Mouse (Mus musculus) forebrain, embryonic 14.5 days (tissue): ENCODE results near the gene Eno1. TPM values are rescaled to one million over a fixed set of nuclear protein-coding genes. Genes with fewer than 3 reads are reported as not detected.
A peak's percentile ranks its signal among the peaks of the same experiment; 100 is the strongest.

ENCODE experiments used
- ATAC-seq: fragments of 200-750 bp; cut with Nextera tagmentation; 2 replicates; pipeline ENCODE4 v1.8.0; 2017; ENCODE audit warnings: mild to moderate bottlenecking, moderate library complexity
- DNase-seq: peaks from one replicate; pipeline ENCODE4 v3.0.0-alpha.2; 2015; ENCODE audit warnings: low spot score
- H3K27ac ChIP-seq: fragments of 300-500 bp; sonication (generic); 2 replicates; pipeline ENCODE4 v1.5.1; 2014; ENCODE audit warnings: low read depth, mild to moderate bottlenecking, control low read depth, low read length, moderate library complexity
- H3K27me3 ChIP-seq: fragments of 300-500 bp; sonication (generic); replicated peaks from 2 replicates; pipeline ENCODE4 v1.6.1; 2014; ENCODE audit warnings: low read length, control low read depth, mixed read lengths; ENCODE audit not compliant: control insufficient read depth, insufficient read depth
- H3K36me3 ChIP-seq: fragments of 300-500 bp; sonication (generic); 2 replicates; pipeline ENCODE4 v1.6.1; 2014; ENCODE audit warnings: low read length, control low read depth; ENCODE audit not compliant: control insufficient read depth, insufficient read depth
- H3K4me1 ChIP-seq: fragments of 300-500 bp; sonication (generic); 2 replicates; pipeline ENCODE4 v1.6.1; 2014; ENCODE audit warnings: antibody characterized with exemption, low read length, control low read depth; ENCODE audit not compliant: control insufficient read depth, insufficient read depth
- H3K4me2 ChIP-seq: fragments of 300-500 bp; sonication (generic); 2 replicates; pipeline ENCODE4 v1.6.1; 2014; ENCODE audit warnings: mild to moderate bottlenecking, control low read depth, low read length
- H3K4me3 ChIP-seq: fragments of 300-500 bp; sonication (generic); 2 replicates; pipeline ENCODE4 v1.5.1; 2014; ENCODE audit warnings: low read depth, low read length, control low read depth
- H3K9ac ChIP-seq: fragments of 300-500 bp; sonication (generic); 2 replicates; pipeline ENCODE4 v1.6.1; 2014; ENCODE audit warnings: mild to moderate bottlenecking, low read length, control low read depth, moderate library complexity
- H3K9me3 ChIP-seq: fragments of 300-500 bp; sonication (generic); replicated peaks from 2 replicates; pipeline ENCODE4 v1.6.1; 2016; ENCODE audit warnings: low read length, control low read depth, mixed read lengths; ENCODE audit not compliant: control insufficient read depth
- WGBS: fragments of 180-500 bp; shearing (Covaris S2); extraction: QIAGEN DNeasy Blood & Tissue Kit; methylation state at CpG from one replicate; pipeline ENCODE4 v1.1.7; 2014; 5-methylcytosine and 5-hydroxymethylcytosine counted together
- polyA plus RNA-seq: library from polyadenylated mRNA; unstranded; fragments of >200 nt; fragmentation: Nextera tagmentation; extraction: Ambion mirVana; gene quantifications from 2 replicates; pipeline ENCODE4 v1.2.1, GENCODE M21; 2014

The Eno1 gene
- polyA plus RNA-seq, 1 experiment from 2014 or later = 988 TPM

DNA sequence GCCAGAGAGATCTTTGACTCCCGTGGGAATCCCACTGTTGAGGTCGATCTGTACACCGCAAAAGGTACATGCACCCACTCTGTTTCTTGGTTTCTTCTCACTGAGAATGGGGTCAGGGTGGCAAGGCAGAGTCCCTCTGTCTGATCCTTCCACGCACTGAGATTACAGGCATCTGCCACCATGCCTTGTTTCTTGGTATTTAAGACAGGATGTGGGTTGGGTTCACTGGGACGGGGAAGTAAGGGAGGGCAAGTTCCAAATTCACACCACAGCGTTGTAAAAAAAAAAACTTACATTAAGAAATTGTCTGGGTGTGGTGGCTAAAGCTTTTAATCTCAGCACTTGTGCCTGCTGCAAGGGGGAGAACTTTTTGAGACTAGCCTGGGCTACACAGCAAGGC, 3.0 kb downstream of the Eno1 start:
- Histone ChIP-seq H3K27me3 (no peaks in the 10 kb centered on the region), H3K4me2 (peak overlapping the region; percentile 91), H3K4me1 (peaks cover 19% of the 10 kb centered on the region), H3K9me3 (no peaks in the 10 kb centered on the region), H3K36me3 (peaks cover 44% of the 10 kb centered on the region), H3K9ac (peak overlapping the region; percentile 88; the same call in 1 of the 2 replicates), H3K4me3 (peak overlapping the region; percentile 85), H3K27ac (no peak overlapping the region)
- no peak for ATAC-seq
- 40% methylated on average over 6 of the region's 6 CpGs for WGBS
- DNase-seq = no peak

DNA sequence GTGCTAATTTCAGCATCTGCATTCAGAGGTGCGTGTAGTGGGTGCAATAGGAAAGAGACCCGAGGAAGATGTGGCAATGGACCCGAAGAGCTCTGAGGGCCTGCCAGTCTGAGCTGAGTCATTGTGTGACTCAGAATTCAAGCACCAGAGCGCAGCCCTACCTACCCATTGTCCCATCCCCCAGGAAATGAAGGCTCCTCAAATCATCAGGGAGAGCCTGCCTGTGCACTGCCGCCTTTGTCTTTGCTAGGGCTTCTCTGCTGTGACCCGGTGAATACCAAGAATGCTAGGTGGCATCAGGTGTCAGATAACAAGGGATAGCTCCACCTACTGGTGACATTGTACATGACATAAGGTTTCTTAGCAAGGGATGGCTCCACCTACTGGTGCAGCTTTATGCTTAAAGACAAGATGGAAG, 3.4 kb downstream of the Eno1 start:
- peak overlapping the region; percentile 91 for H3K4me2 ChIP-seq
- peaks cover 17% of the 10 kb centered on the region for H3K4me1 ChIP-seq
- DNase-seq = peak; percentile 95
- no peaks in the 10 kb centered on the region for H3K27me3 ChIP-seq
- no peak for ATAC-seq
- peaks cover 48% of the 10 kb centered on the region for H3K36me3 ChIP-seq
- no peak overlapping the region for H3K9ac ChIP-seq
- no peak overlapping the region for H3K27ac ChIP-seq
- H3K9me3 ChIP-seq = no peaks in the 10 kb centered on the region
- H3K4me3 ChIP-seq = no peak overlapping the region
- 3% methylated on average over 6 of the region's 6 CpGs for WGBS

DNA sequence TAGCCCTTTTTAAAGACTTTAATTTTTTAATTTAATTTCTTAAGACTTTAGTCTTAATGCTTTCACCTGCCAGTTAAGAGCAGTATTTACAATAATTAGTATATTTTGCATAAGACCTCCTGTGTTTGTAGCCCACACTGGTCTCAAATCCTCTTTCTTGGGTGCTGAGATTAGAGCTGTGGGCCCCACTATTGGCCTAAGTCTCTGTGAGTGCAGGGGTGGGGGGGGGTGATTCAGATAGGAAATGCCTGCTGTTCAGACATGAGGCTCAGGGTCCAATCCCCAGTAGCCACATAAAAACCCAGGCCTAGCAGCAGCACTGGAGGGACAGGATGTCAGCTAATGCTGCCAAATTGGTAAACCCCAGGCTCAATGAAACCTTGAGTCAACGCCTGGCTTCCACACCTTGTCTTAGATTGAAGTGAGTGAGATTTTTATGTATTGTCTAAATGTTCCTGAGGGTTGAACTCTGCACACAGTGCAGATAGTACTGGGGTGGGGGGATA, 3.9 kb downstream of the Eno1 start:
- WGBS = 71% methylated on average over 1 of the region's 1 CpGs
- peaks cover 16% of the 10 kb centered on the region for H3K4me1 ChIP-seq

DNA sequence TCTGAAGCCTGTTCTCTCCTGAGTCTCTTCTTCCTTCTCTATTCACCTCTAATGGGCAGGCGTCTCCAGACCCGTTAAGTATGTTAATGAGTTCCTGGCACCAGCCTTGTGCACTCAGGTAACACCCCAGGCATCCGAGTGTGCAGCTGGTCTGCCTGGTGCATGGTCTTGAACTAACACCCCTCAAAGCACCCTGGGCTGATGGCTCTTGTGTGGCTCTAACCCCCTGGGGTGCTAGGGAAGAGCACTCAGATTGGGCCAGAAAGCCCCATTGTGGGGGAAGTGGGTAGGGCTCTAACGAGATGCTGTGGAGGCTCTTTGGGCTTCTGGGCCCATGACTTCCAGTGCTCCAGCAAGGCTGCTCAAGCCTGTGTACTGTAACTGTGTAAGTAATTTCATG, 5.2 kb downstream of the Eno1 start:
- no peak overlapping the region for H3K27ac ChIP-seq
- peaks cover 16% of the 10 kb centered on the region for H3K4me1 ChIP-seq
- ATAC-seq = no peak
- no peak overlapping the region for H3K4me2 ChIP-seq
- WGBS = 23% methylated on average over 4 of the region's 4 CpGs
- H3K27me3 ChIP-seq = no peaks in the 10 kb centered on the region
- H3K9ac ChIP-seq = no peak overlapping the region
- peaks cover 65% of the 10 kb centered on the region for H3K36me3 ChIP-seq
- no peak for DNase-seq
- no peaks in the 10 kb centered on the region for H3K9me3 ChIP-seq
- no peak overlapping the region for H3K4me3 ChIP-seq

More for the DNA sequence above, 3.9 kb downstream of the Eno1 start:
- DNase-seq = no peak
- H3K9me3 ChIP-seq = no peaks in the 10 kb centered on the region
- H3K27ac ChIP-seq = no peak overlapping the region
- no peak overlapping the region for H3K4me2 ChIP-seq
- no peaks in the 10 kb centered on the region for H3K27me3 ChIP-seq
- peaks cover 52% of the 10 kb centered on the region for H3K36me3 ChIP-seq
- ATAC-seq = no peak
- no peak overlapping the region for H3K9ac ChIP-seq
- H3K4me3 ChIP-seq = no peak overlapping the region

DNA sequence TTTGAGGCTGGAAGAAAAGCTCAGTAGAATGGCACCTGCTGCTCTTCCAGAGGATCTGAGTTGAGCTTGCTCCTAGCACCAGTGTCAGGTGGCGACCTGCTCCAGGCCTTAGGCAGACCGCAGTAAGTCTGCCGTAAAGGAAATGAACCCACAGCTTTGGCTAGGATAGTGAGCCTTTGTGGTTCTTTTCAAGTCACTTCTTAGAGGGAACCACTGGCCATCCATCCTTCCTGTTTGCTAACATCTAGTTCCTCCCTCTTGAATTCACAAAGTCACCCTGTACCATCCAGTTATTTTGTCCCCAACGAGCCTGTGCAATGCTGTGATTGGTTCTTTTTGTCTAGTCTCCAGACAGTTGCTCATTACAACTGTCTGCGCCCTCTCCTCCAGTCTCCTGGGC, 6.2 kb downstream of the Eno1 start:
- no peaks in the 10 kb centered on the region for H3K27me3 ChIP-seq
- no peak overlapping the region for H3K4me3 ChIP-seq
- ATAC-seq (no peak), DNase-seq (no peak)
- H3K36me3 ChIP-seq = peaks cover 75% of the 10 kb centered on the region
- no peak overlapping the region for H3K9ac ChIP-seq
- no peaks in the 10 kb centered on the region for H3K9me3 ChIP-seq
- H3K27ac ChIP-seq = no peak overlapping the region
- 76% methylated on average over 5 of the region's 5 CpGs for WGBS
- peaks cover 16% of the 10 kb centered on the region for H3K4me1 ChIP-seq
- H3K4me2 ChIP-seq = no peak overlapping the region

DNA sequence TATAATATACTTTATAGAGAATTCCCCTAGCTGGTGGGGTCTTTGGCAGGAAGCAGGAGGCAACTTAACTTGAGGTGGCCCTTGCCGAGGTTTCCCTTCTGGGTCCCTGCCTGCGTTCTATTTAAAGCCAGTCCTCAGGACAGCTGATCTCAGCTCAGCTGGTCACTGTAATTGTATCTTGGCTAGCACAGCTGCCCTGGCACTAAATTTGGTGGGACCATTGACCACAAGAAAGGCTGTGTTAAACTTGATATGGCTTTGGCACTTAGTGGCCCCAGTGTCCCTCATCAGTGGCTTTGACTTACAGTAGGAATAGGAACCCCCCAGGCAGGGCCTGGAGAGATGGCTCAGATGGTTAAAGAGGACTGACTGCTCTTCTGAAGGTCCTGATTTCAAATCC, 9.4 kb downstream of the Eno1 start:
- H3K27ac ChIP-seq = no peak overlapping the region
- peaks cover 6% of the 10 kb centered on the region for H3K4me1 ChIP-seq
- H3K4me2 ChIP-seq = no peak overlapping the region
- ATAC-seq (no peak), DNase-seq (no peak)
- H3K9ac ChIP-seq = no peak overlapping the region
- 86% methylated on average over 2 of the region's 2 CpGs for WGBS
- no peaks in the 10 kb centered on the region for H3K27me3 ChIP-seq
- H3K4me3 ChIP-seq = no peak overlapping the region
- H3K36me3 ChIP-seq = peaks cover 87% of the 10 kb centered on the region
- no peaks in the 10 kb centered on the region for H3K9me3 ChIP-seq

DNA sequence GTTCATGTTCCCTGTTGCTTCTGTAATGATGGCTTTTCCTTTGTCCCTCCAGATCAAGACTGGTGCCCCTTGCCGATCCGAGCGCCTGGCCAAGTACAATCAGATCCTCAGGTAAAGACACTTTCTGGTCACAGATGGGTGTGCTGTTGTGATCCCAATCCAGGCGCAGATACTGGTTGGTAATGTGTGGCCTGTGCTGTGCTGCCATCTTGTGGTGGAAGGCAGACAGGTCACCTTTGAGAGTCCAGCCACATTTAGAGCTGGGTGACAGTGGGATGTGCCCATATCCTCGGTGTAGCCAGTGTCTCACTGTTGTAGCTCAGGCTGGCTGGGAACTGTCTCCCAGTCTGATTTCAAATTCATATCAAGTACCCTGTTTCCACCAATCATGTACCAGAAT, 11.5 kb downstream of the Eno1 start:
- Histone ChIP-seq H3K27me3 (no peaks in the 10 kb centered on the region), H3K27ac (no peak overlapping the region), H3K4me3 (no peak overlapping the region), H3K4me2 (no peak overlapping the region), H3K9me3 (no peaks in the 10 kb centered on the region), H3K4me1 (peaks cover 10% of the 10 kb centered on the region), H3K9ac (no peak overlapping the region), H3K36me3 (peaks cover 68% of the 10 kb centered on the region)
- 51% methylated on average over 5 of the region's 5 CpGs for WGBS
- DNase-seq = peak; percentile 79
- peak; percentile 49 for ATAC-seq

DNA sequence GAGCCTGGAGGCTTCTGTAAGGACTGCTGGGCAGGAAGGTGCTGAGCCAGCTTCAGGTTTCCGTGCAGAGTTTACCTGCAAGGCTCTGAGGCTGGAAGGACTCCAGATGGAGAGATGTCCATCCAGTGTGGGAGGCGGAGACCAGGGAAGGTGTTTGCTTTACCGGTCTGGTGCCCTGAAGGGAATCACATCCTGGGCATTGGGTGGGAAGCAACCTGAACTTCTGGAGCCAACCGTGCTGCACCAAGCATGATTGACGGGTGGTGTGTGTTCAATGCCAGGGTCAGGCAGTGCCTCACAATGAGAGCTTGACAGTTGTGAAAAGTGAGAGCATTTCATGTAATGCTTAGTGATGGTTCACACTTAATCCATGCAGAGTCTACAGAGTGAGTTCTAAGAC, 12.4 kb downstream of the Eno1 start:
- Histone ChIP-seq H3K9me3 (no peaks in the 10 kb centered on the region), H3K36me3 (peaks cover 59% of the 10 kb centered on the region), H3K4me1 (peaks cover 10% of the 10 kb centered on the region), H3K27ac (no peak overlapping the region), H3K9ac (no peak overlapping the region), H3K27me3 (no peaks in the 10 kb centered on the region), H3K4me3 (no peak overlapping the region), H3K4me2 (no peak overlapping the region)
- 71% methylated on average over 5 of the region's 5 CpGs for WGBS
- no peak for DNase-seq
- ATAC-seq = no peak

DNA sequence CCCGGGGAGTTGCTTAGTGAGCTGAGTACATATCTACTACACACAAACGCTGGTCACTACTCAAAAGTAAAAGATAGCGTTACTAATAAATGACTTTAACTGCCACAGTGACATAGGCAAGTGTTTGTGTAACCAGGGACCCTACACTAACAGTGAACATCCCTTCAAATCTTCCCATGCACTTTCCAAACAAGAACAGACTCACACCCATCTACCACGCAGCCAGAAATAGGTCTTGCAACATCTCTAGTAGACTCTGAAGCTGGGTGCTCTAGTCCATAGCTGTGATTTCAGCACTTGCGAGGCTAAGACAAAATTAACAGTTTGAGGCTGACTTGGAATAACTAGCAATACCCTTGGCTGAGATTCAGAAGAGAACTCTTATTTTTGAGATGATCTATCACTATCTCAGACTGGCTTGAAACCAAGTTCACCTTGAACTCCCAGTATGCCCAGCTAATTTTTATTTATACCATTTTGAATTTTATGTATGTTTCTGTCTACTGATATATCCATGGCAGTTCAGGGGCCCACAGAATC, 13.3 kb downstream of the Eno1 start:
- 86% methylated on average over 5 of the region's 5 CpGs for WGBS
- Histone ChIP-seq H3K36me3 (peaks cover 50% of the 10 kb centered on the region), H3K4me1 (peaks cover 10% of the 10 kb centered on the region), H3K9me3 (no peaks in the 10 kb centered on the region), H3K4me2 (no peak overlapping the region), H3K9ac (no peak overlapping the region), H3K4me3 (no peak overlapping the region), H3K27me3 (no peaks in the 10 kb centered on the region), H3K27ac (no peak overlapping the region)
- DNase-seq = no peak
- no peak for ATAC-seq
